Mouse (Mus musculus): ENCODE data around the gene Ptx3.

GRCm38 (mm10) chr3:66213524-66213923 lies 6.2 kb upstream of the Ptx3 start:
- no peak for TF ChIP-seq EP300 (IDR thresholded peaks at IDR 0.05; ENCODE audit: insufficient read depth, low read depth, low read length)
- no peak for TF ChIP-seq POLR2A (IDR thresholded peaks at IDR 0.05; ENCODE audit: insufficient read depth, low read length)
- no peak for TF ChIP-seq CTCF (IDR thresholded peaks at IDR 0.05; ENCODE audit: low read depth, low read length)

Data from ES-Bruce4 (cell line).